Mouse (Mus musculus): Measurements from ENCODE around the gene Lman2. TPM values are rescaled to one million over a fixed set of nuclear protein-coding genes. Genes with fewer than 3 reads are reported as not detected.

Lman2 gene
- polyA plus RNA-seq, 1 experiment from 2014 or later = 63.6 TPM

- no peaks in the 10 kb centered on the region for H3K9me3 ChIP-seq (ENCODE audit: low read length)
- ATAC-seq (no peak), DNase-seq (ENCODE audit: low spot score) (no peak)
- H3K36me3 ChIP-seq (ENCODE audit: insufficient read depth, low read length) = no peaks in the 10 kb centered on the region
- H3K27me3 ChIP-seq (replicated peaks; ENCODE audit: insufficient read depth, low read length) = no peaks in the 10 kb centered on the region
- H3K4me1 ChIP-seq (ENCODE audit: insufficient read depth, low read depth, low read length) = no peaks in the 10 kb centered on the region; the same call in 1 of the 2 replicates
- H3K4me3 ChIP-seq (ENCODE audit: low read depth, low read length) = no peak overlapping the region
- no peak overlapping the region for H3K9ac ChIP-seq (replicated peaks; ENCODE audit: low read depth)
- WGBS = 68% methylated on average over 7 of the region's 7 CpGs
- TF ChIP-seq CTCF (IDR thresholded peaks at IDR 0.05) (no peak), EP300 (IDR thresholded peaks at IDR 0.05) (no peak)
- no peak overlapping the region for H3K4me2 ChIP-seq (replicated peaks; ENCODE audit: low read depth, low read length)
- H3K27ac ChIP-seq (ENCODE audit: low read length) = no peak overlapping the region
Observed at GRCm38 (mm10) chr13:55368401-55368800, 5.8 kb upstream of the Lman2 start.

DNA sequence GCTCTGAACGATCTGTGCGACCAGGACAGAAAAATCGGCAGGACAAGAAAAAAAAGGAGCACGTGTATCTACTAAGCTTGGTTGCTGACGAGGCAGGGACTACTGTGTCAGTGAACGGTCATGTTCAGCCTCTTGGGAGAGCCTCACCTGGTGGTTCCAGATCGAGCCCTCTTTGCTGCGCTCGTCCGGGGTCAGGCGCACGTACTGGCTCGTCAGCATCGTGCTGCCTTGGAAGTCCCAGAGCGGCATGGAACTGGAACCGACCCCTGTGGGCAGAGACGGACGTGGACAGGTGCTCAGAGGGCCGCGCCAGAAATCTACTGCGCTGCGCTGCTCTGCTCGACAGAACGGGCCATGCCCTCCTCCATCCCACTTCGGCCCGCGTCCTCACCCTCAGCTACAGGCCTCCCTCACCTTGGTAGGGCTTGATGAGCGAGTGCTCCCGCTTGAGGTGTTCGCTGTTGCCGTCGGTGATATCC lies 570 bp downstream of the Lman2 start:
- H3K9me3 ChIP-seq (ENCODE audit: low read length) = no peaks in the 10 kb centered on the region
- H3K27ac ChIP-seq (ENCODE audit: low read length) = peak overlapping the region; percentile 95
- H3K27me3 ChIP-seq (replicated peaks; ENCODE audit: insufficient read depth, low read length) = no peaks in the 10 kb centered on the region
- H3K4me1 ChIP-seq (ENCODE audit: insufficient read depth, low read depth, low read length) = peaks cover 3% of the 10 kb centered on the region; the same call in 1 of the 2 replicates
- DNase-seq (ENCODE audit: low spot score) (peak; percentile 30), ATAC-seq (peak; percentile 22)
- TF ChIP-seq EP300 (IDR thresholded peaks at IDR 0.05) (no peak), CTCF (IDR thresholded peaks at IDR 0.05) (no peak)
- H3K36me3 ChIP-seq (ENCODE audit: insufficient read depth, low read length) = peaks cover 5% of the 10 kb centered on the region; the same call in 1 of the 2 replicates
- H3K9ac ChIP-seq (replicated peaks; ENCODE audit: low read depth) = peak overlapping the region; percentile 96
- peak overlapping the region; percentile 84 for H3K4me2 ChIP-seq (replicated peaks; ENCODE audit: low read depth, low read length)
- under 1% methylated on average over 32 of the region's 32 CpGs for WGBS
- H3K4me3 ChIP-seq (ENCODE audit: low read depth, low read length) = peak overlapping the region; percentile 92

- H3K36me3 ChIP-seq (ENCODE audit: insufficient read depth, low read length) = peaks cover 5% of the 10 kb centered on the region; the same call in 1 of the 2 replicates
Observed at GRCm38 (mm10) chr13:55361145-55361544, 1.4 kb downstream of the Lman2 start.

GRCm38 (mm10) chr13:55346745-55347144 lies 15.8 kb downstream of the Lman2 start:
- Histone ChIP-seq H3K4me1 (ENCODE audit: insufficient read depth, low read depth, low read length) (no peaks in the 10 kb centered on the region), H3K36me3 (ENCODE audit: insufficient read depth, low read length) (peaks cover 55% of the 10 kb centered on the region), H3K4me2 (replicated peaks; ENCODE audit: low read depth, low read length) (no peak overlapping the region), H3K27ac (ENCODE audit: low read length) (no peak overlapping the region), H3K4me3 (ENCODE audit: low read depth, low read length) (no peak overlapping the region), H3K9ac (replicated peaks; ENCODE audit: low read depth) (no peak overlapping the region), H3K9me3 (ENCODE audit: low read length) (no peaks in the 10 kb centered on the region), H3K27me3 (replicated peaks; ENCODE audit: insufficient read depth, low read length) (no peaks in the 10 kb centered on the region)
- no peak; the same call in 1 of the 2 replicates for TF ChIP-seq CTCF (IDR thresholded peaks at IDR 0.05)
- no peak for TF ChIP-seq EP300 (IDR thresholded peaks at IDR 0.05)
- DNase-seq (ENCODE audit: low spot score) (no peak), ATAC-seq (no peak)
- 72% methylated on average over 11 of the region's 11 CpGs for WGBS

More at GRCm38 (mm10) chr13:55361145-55361544, 1.4 kb downstream of the Lman2 start:
- Histone ChIP-seq H3K4me1 (ENCODE audit: insufficient read depth, low read depth, low read length) (peaks cover 3% of the 10 kb centered on the region; the same call in 1 of the 2 replicates), H3K27ac (ENCODE audit: low read length) (no peak overlapping the region), H3K27me3 (replicated peaks; ENCODE audit: insufficient read depth, low read length) (no peaks in the 10 kb centered on the region), H3K4me2 (replicated peaks; ENCODE audit: low read depth, low read length) (peak overlapping the region; percentile 84), H3K9me3 (ENCODE audit: low read length) (no peaks in the 10 kb centered on the region), H3K4me3 (ENCODE audit: low read depth, low read length) (no peak overlapping the region), H3K9ac (replicated peaks; ENCODE audit: low read depth) (no peak overlapping the region)
- DNase-seq (ENCODE audit: low spot score) (no peak), ATAC-seq (no peak)
- TF ChIP-seq CTCF (IDR thresholded peaks at IDR 0.05) (no peak), EP300 (IDR thresholded peaks at IDR 0.05) (no peak)

DNA sequence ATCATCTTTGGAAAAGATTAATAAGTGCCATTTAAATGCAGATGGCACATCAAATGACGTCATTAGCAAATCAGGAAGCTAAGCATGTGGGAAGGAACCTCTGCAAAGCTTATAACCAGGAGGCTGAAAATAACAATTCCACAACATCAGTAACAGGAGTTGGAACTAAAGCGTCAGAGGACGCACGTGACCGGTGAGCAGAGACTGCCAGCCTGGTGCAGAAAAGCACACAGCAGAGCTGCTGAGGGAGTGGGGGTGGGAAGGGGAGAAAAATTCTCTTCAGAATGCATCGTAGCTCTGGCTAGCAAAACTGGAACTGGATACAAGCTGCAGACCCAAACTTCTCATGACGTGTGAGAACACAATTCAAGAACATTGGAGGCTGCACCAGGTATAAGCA lies 18.3 kb downstream of the Lman2 start:
- no peaks in the 10 kb centered on the region for H3K9me3 ChIP-seq (ENCODE audit: low read length)
- ATAC-seq = no peak
- no peak overlapping the region for H3K4me3 ChIP-seq (ENCODE audit: low read depth, low read length)
- H3K36me3 ChIP-seq (ENCODE audit: insufficient read depth, low read length) = peaks cover 38% of the 10 kb centered on the region
- H3K9ac ChIP-seq (replicated peaks; ENCODE audit: low read depth) = no peak overlapping the region
- no peaks in the 10 kb centered on the region for H3K27me3 ChIP-seq (replicated peaks; ENCODE audit: insufficient read depth, low read length)
- WGBS = 84% methylated on average over 7 of the region's 7 CpGs
- no peak overlapping the region for H3K27ac ChIP-seq (ENCODE audit: low read length)
- TF ChIP-seq EP300 (IDR thresholded peaks at IDR 0.05) (no peak), CTCF (IDR thresholded peaks at IDR 0.05) (no peak)
- no peak for DNase-seq (ENCODE audit: low spot score)
- H3K4me1 ChIP-seq (ENCODE audit: insufficient read depth, low read depth, low read length) = no peaks in the 10 kb centered on the region
- H3K4me2 ChIP-seq (replicated peaks; ENCODE audit: low read depth, low read length) = no peak overlapping the region

DNA sequence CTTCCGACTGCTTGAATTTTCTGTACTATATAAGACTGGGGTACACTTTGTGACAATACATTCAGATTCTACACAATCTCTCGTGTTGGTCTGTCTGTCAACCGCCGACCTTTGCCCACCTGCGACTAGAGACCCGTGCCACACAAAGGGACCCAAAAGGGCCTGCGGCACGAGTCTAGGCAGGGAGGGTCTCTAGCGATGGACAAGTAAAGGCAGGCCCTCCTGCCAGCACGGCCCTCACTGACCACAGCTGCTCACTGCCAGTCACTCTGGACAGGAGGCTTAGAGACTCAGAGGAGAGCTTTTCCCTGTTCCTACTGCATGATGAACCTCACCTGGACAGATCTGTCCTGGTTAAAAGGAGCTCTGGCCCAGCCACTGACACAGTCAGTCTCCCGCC lies 20.1 kb downstream of the Lman2 start:
- Histone ChIP-seq H3K9me3 (ENCODE audit: low read length) (no peaks in the 10 kb centered on the region), H3K27ac (ENCODE audit: low read length) (no peak overlapping the region), H3K4me3 (ENCODE audit: low read depth, low read length) (no peak overlapping the region), H3K27me3 (replicated peaks; ENCODE audit: insufficient read depth, low read length) (no peaks in the 10 kb centered on the region), H3K4me2 (replicated peaks; ENCODE audit: low read depth, low read length) (no peak overlapping the region), H3K4me1 (ENCODE audit: insufficient read depth, low read depth, low read length) (no peaks in the 10 kb centered on the region), H3K9ac (replicated peaks; ENCODE audit: low read depth) (no peak overlapping the region), H3K36me3 (ENCODE audit: insufficient read depth, low read length) (peaks cover 23% of the 10 kb centered on the region)
- DNase-seq (ENCODE audit: low spot score) (no peak), ATAC-seq (no peak)
- WGBS = 34% methylated on average over 11 of the region's 11 CpGs
- no peak for TF ChIP-seq CTCF (IDR thresholded peaks at IDR 0.05)
- TF ChIP-seq EP300 (IDR thresholded peaks at IDR 0.05) = no peak

- ATAC-seq = peak; percentile 38; the same call in 1 of the 2 replicates
- Histone ChIP-seq H3K9me3 (ENCODE audit: low read length) (no peaks in the 10 kb centered on the region), H3K4me3 (ENCODE audit: low read depth, low read length) (no peak overlapping the region), H3K27me3 (replicated peaks; ENCODE audit: insufficient read depth, low read length) (no peaks in the 10 kb centered on the region), H3K9ac (replicated peaks; ENCODE audit: low read depth) (no peak overlapping the region), H3K4me1 (ENCODE audit: insufficient read depth, low read depth, low read length) (no peaks in the 10 kb centered on the region), H3K36me3 (ENCODE audit: insufficient read depth, low read length) (no peaks in the 10 kb centered on the region), H3K27ac (ENCODE audit: low read length) (no peak overlapping the region), H3K4me2 (replicated peaks; ENCODE audit: low read depth, low read length) (no peak overlapping the region)
- 34% methylated on average over 2 of the region's 2 CpGs for WGBS
- DNase-seq (ENCODE audit: low spot score) = no peak
- no peak for TF ChIP-seq CTCF (IDR thresholded peaks at IDR 0.05)
- no peak for TF ChIP-seq EP300 (IDR thresholded peaks at IDR 0.05)
Observed at GRCm38 (mm10) chr13:55339259-55339658, 23.3 kb downstream of the Lman2 start.
